ENCODE assay signal across 8 mouse cellular contexts in the genomic region with DNA sequence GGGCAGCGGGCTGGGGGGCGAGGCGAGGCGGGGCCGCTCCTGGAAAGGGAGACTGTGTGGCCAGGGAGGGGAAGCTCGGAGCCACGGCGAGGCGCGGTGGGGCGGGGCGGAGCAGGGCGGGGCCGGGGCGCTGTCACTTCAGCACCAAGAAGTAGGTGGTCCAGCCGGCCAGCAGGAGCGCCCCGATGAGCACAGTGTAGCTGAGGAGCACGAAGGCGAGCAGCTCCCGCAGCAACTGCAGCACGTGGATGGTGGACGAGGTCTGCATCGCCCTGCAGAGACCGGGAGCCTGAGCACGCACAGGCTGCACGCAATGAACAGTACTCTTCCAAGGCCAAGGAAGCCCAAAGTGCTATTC. TPM values are rescaled to one million over a fixed set of nuclear protein-coding genes. Genes with fewer than 3 reads are reported as not detected.
DNase-seq lines count a peak whose midpoint lies in the region; ATAC-seq and TF ChIP-seq lines count a peak whose summit lies in the region.

No protein-coding gene starts in this region.

- peak overlapping the region; percentile 86; the same call in 1 of the 2 replicates for H3K27ac ChIP-seq in layer of hippocampus, adult 2 months
- no peak overlapping the region for H3K27ac ChIP-seq in cortical plate, adult 2 months (ENCODE audit: insufficient read depth, low read length)
- H3K27ac ChIP-seq in hindbrain, embryonic 16.5 days (ENCODE audit: low read depth, low read length), result peak overlapping the region; percentile 73
- peak overlapping the region; percentile 83 for H3K27ac ChIP-seq in midbrain, embryonic 14.5 days (replicated peaks; ENCODE audit: low read depth, low read length)

- 0 out of 2 replicates have a peak, but pooled peaks cover 2% of the 10 kb centered on the region for H3K4me1 ChIP-seq in cortical plate, adult 2 months (ENCODE audit: control insufficient read depth, insufficient read depth, low read length)
- H3K4me1 ChIP-seq in hindbrain, embryonic 16.5 days (ENCODE audit: control insufficient read depth, insufficient read depth, low read depth, low read length), result peaks cover 15% of the 10 kb centered on the region
- peaks cover 7% of the 10 kb centered on the region; the same call in 1 of the 2 replicates for H3K4me1 ChIP-seq in midbrain, embryonic 14.5 days (ENCODE audit: control insufficient read depth, insufficient read depth, low read length)

- H3K9me3 ChIP-seq in hindbrain, embryonic 16.5 days (ENCODE audit: control insufficient read depth, low read length), result no peaks in the 10 kb centered on the region
- no peaks in the 10 kb centered on the region for H3K9me3 ChIP-seq in midbrain, embryonic 14.5 days (ENCODE audit: control insufficient read depth, low read length)

- DNase-seq in layer of hippocampus, adult 2 months (ENCODE audit: low spot score in 2 of 2), result no peak
- DNase-seq in layer of hippocampus, postnatal 14 days (ENCODE audit: low spot score in 2 of 2), result no peak
- DNase-seq in midbrain, embryonic 14.5 days, result no peak
- no peak for DNase-seq in layer of hippocampus, adult 11-12 months (ENCODE audit: low spot score)
- no peak for DNase-seq in layer of hippocampus, postnatal 25 days (ENCODE audit: extremely low spot score in 1 of 2, low spot score in 1 of 2)
- DNase-seq in spleen, adult 12 weeks (ENCODE audit: low spot score), result no peak

- peak overlapping the region; percentile 75 for H3K4me2 ChIP-seq in hindbrain, embryonic 16.5 days (ENCODE audit: low read length)
- H3K4me2 ChIP-seq in midbrain, embryonic 14.5 days (ENCODE audit: low read length), result peak overlapping the region; percentile 94

- H3K36me3 ChIP-seq in hindbrain, embryonic 16.5 days (ENCODE audit: control insufficient read depth, insufficient read depth, low read length), result no peaks in the 10 kb centered on the region; the same call in 1 of the 2 replicates
- H3K36me3 ChIP-seq in midbrain, embryonic 14.5 days (ENCODE audit: control insufficient read depth, insufficient read depth, low read length), result peaks cover 29% of the 10 kb centered on the region

- peak overlapping the region; percentile 74 for H3K9ac ChIP-seq in hindbrain, embryonic 16.5 days (ENCODE audit: low read depth, low read length)
- H3K9ac ChIP-seq in midbrain, embryonic 14.5 days (replicated peaks; ENCODE audit: low read length), result peak overlapping the region; percentile 51

- H3K4me3 ChIP-seq in layer of hippocampus, adult 2 months, result peak overlapping the region; percentile 91
- H3K4me3 ChIP-seq in cortical plate, adult 2 months (ENCODE audit: insufficient read depth, low read length), result peak overlapping the region; percentile 38
- peak overlapping the region; percentile 87 for H3K4me3 ChIP-seq in hindbrain, embryonic 16.5 days (ENCODE audit: low read length)
- H3K4me3 ChIP-seq in midbrain, embryonic 14.5 days (replicated peaks; ENCODE audit: low read depth, low read length), result peak overlapping the region; percentile 97

- TF ChIP-seq POLR2A in cortical plate, adult 2 months (IDR thresholded peaks at IDR 0.05; ENCODE audit: extremely low read depth, insufficient read depth, low read length), result no peak; the same call in 1 of the 2 replicates

- peak; percentile 89 for ATAC-seq in hindbrain, embryonic 16.5 days
- ATAC-seq in midbrain, embryonic 14.5 days (ENCODE audit: low FRiP score, low TSS enrichment), result peak; percentile 92

- WGBS in hindbrain, embryonic 16.5 days, result 0% methylated on average over 13 of the region's 27 CpGs
- WGBS in midbrain, embryonic 14.5 days, result 0% methylated on average over 24 of the region's 27 CpGs

- TF ChIP-seq CTCF in layer of hippocampus, adult 2 months (conservative IDR thresholded peaks at IDR 0.05), result peak; percentile 51
- TF ChIP-seq CTCF in cortical plate, adult 2 months (IDR thresholded peaks at IDR 0.05; ENCODE audit: extremely low read depth, insufficient read depth, low read length), result no peak

- no peaks in the 10 kb centered on the region for H3K27me3 ChIP-seq in hindbrain, embryonic 16.5 days (replicated peaks; ENCODE audit: control insufficient read depth, insufficient read depth, low read length)
- H3K27me3 ChIP-seq in midbrain, embryonic 14.5 days (ENCODE audit: control insufficient read depth, insufficient read depth, low read length), result no peaks in the 10 kb centered on the region

RNA-seq across cellular contexts. Expression of gene Diablo, which starts 0.4 kb away (rescaled TPM):
- 10 to 100 TPM; 33.3 to 35.4 TPM for total RNA-seq in layer of hippocampus, adult 2 months (2021)
- total RNA-seq in layer of hippocampus, postnatal 14 days (2021), result 10 to 100 TPM; 46.6 to 47.6 TPM
- 78.2 and 81.8 TPM in 2 replicates for polyA plus RNA-seq in cortical plate, adult 2 months (2012; rRNA removed)
- 105 and 107 TPM in 2 replicates for polyA plus RNA-seq in hindbrain, embryonic 16.5 days (2015; fragmentation: Nextera tagmentation; extraction: Ambion mirVana)
- 101 and 120 TPM in 2 replicates for polyA plus RNA-seq in midbrain, embryonic 14.5 days (2014; fragmentation: Nextera tagmentation; extraction: Ambion mirVana)
- 10 to 100 TPM; 34.4 to 35.3 TPM for total RNA-seq in layer of hippocampus, postnatal 25 days (2021)

RNA-seq across cellular contexts. Expression of gene Gm49027, which starts 0.9 kb away (rescaled TPM):
- total RNA-seq in layer of hippocampus, adult 2 months (2021), result 1 to 10 TPM; 4.9 to 8.6 TPM
- total RNA-seq in layer of hippocampus, postnatal 14 days (2021), result 1 to 10 TPM; 7.1 to 7.3 TPM
- 8.3 and 8.5 TPM in 2 replicates for polyA plus RNA-seq in cortical plate, adult 2 months (2012; rRNA removed)
- 1.6 and 2.1 TPM in 2 replicates for polyA plus RNA-seq in hindbrain, embryonic 16.5 days (2015; fragmentation: Nextera tagmentation; extraction: Ambion mirVana)
- 1.1 and 1.3 TPM in 2 replicates for polyA plus RNA-seq in midbrain, embryonic 14.5 days (2014; fragmentation: Nextera tagmentation; extraction: Ambion mirVana)
- 1 to 10 TPM; 2.0 to 5.2 TPM for total RNA-seq in layer of hippocampus, postnatal 25 days (2021)

RNA-seq across cellular contexts. Expression of gene B3gnt4, which starts 14.1 kb away (rescaled TPM):
- total RNA-seq in layer of hippocampus, adult 2 months (2021), result 1 to 10 TPM; 1.2 TPM
- total RNA-seq in layer of hippocampus, postnatal 14 days (2021), result 1 to 10 TPM; 1.5 TPM
- 1.3 and 1.4 TPM in 2 replicates for polyA plus RNA-seq in cortical plate, adult 2 months (2012; rRNA removed)
- polyA plus RNA-seq in hindbrain, embryonic 16.5 days (2015; fragmentation: Nextera tagmentation; extraction: Ambion mirVana), result 0.91 and 0.94 TPM in 2 replicates
- 1.2 and 1.4 TPM in 2 replicates for polyA plus RNA-seq in midbrain, embryonic 14.5 days (2014; fragmentation: Nextera tagmentation; extraction: Ambion mirVana)
- 1 to 10 TPM in 1 of 2 experiments, under 1 TPM in 1; 0.94 to 1.2 TPM for total RNA-seq in layer of hippocampus, postnatal 25 days (2021)

RNA-seq across cellular contexts. Expression of gene Il31, which starts 35.1 kb away (rescaled TPM):
- total RNA-seq in layer of hippocampus, adult 2 months (2021), result not detected
- total RNA-seq in layer of hippocampus, postnatal 14 days (2021), result not detected
- not detected in 2 replicates for polyA plus RNA-seq in cortical plate, adult 2 months (2012; rRNA removed)
- polyA plus RNA-seq in hindbrain, embryonic 16.5 days (2015; fragmentation: Nextera tagmentation; extraction: Ambion mirVana), result not detected in 2 replicates
- not detected in 2 replicates for polyA plus RNA-seq in midbrain, embryonic 14.5 days (2014; fragmentation: Nextera tagmentation; extraction: Ambion mirVana)
- total RNA-seq in layer of hippocampus, postnatal 25 days (2021), result not detected

RNA-seq across cellular contexts. Expression of gene Lrrc43, which starts 35.3 kb away (rescaled TPM):
- 1 to 10 TPM in 1 of 2 experiments, under 1 TPM in 1; 0.39 to 1.0 TPM for total RNA-seq in layer of hippocampus, adult 2 months (2021)
- total RNA-seq in layer of hippocampus, postnatal 14 days (2021), result 1 to 10 TPM; 1.1 to 1.5 TPM
- polyA plus RNA-seq in cortical plate, adult 2 months (2012; rRNA removed), result 1.1 TPM in 2 replicates
- polyA plus RNA-seq in hindbrain, embryonic 16.5 days (2015; fragmentation: Nextera tagmentation; extraction: Ambion mirVana), result 0.60 and 0.74 TPM in 2 replicates
- polyA plus RNA-seq in midbrain, embryonic 14.5 days (2014; fragmentation: Nextera tagmentation; extraction: Ambion mirVana), result 0.20 and 0.41 TPM in 2 replicates
- 1 to 10 TPM in 1 of 2 experiments, under 1 TPM in 1; 0.17 to 1.1 TPM for total RNA-seq in layer of hippocampus, postnatal 25 days (2021)

Comparison
In these comparisons a context has a peak if more than half of its experiments do, and no peak if none do; other contexts are left out.
1. H3K4me3 ChIP-seq: peak in every context shown above with its lines; median percentile 97 in midbrain, embryonic 14.5 days; 91 in layer of hippocampus, adult 2 months; 87 in hindbrain, embryonic 16.5 days; 38 in cortical plate, adult 2 months.